Mouse (Mus musculus) bone marrow macrophage, adult 2 months (primary cell): ENCODE measurements at regions not wholly inside any gene's neighbourhood (a gene's known extent, or its start where the extent isn't known, plus 50 kb on each side); places are given as distances from the start of the nearest gene placed in this dataset.

Experiments used
- CTCF ChIP-seq: IDR thresholded peaks from 2 replicates; pipeline ENCODE4 v1.5.1; 2012; ENCODE audit warnings: low read depth, mild to moderate bottlenecking, low read length, moderate library complexity
- POLR2A ChIP-seq: IDR thresholded peaks from 2 replicates; pipeline ENCODE4 v1.6.1; 2012; ENCODE audit warnings: mild to moderate bottlenecking, low read depth, low read length, borderline replicate concordance

GRCm38 (mm10) chr10:91345465-91345864 is 164.3 kb upstream of the Tmpo start:
- TF ChIP-seq POLR2A (no peak), CTCF (no peak)
